Mouse (Mus musculus) monocyte, adult 2 months (primary cell): Measurements from ENCODE around the gene Epor.

ENCODE experiments used
- DNase-seq, 2 experiments: peaks; one replicate each; pipeline ENCODE4 v3.0.0; 2022; ENCODE audit warnings: low spot score in 2 of 2, low read depth in 1 of 2

Epor gene

GRCm38 (mm10) chr9:21909474-21910223, 53.7 kb downstream of the Epor start:
- no peak for DNase-seq
